Mouse (Mus musculus) T-helper 1 cell (primary cell): ENCODE results near the gene Kdm6b.

Experiments
- in situ Hi-C: fragments of 300-600 bp; cut with MboI, MseI; formaldehyde crosslinking; loops from one replicate; pipeline ENCODE4 v1.15.1; 2025; ENCODE audit warnings: high pct_unique_total_duplicates

Gene Kdm6b

GRCm38 (mm10) chr11:69413221-69414181 lies at the start of gene Kdm6b:
TSS of gene Kdm6b (minus strand) at chr11:69413675.
- in situ Hi-C loops = loop anchor here (10.0 kb wide), 2 partner anchors 571 to 601 kb away; partner anchors contain the start of genes Acadvl, Ctdnep1, Dlg4 and Elp5

DNA sequence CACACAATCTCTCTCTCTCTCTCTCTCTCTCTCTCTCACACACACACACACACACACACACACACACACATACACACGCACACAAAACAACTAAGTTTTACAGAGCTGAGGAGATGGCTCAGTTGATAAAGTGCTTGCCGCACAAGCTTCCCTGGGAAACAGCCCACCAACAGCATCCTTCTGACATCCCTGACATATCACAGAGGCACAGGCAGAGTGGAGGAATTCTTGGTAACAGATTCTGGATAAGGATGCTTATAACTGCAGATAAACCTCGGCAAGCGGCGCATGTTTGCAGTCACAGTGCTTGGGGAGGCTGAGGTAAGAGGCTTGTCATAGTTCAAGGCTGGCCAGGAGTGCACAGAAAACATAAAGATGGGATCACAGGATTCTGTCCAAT lies 48.1 kb upstream of the Kdm6b start:
- in situ Hi-C loops = loop anchor here (10.0 to 25.0 kb wide), 2 partner anchors 1423 to 1849 kb away; no protein-coding TSS in a partner anchor

DNA sequence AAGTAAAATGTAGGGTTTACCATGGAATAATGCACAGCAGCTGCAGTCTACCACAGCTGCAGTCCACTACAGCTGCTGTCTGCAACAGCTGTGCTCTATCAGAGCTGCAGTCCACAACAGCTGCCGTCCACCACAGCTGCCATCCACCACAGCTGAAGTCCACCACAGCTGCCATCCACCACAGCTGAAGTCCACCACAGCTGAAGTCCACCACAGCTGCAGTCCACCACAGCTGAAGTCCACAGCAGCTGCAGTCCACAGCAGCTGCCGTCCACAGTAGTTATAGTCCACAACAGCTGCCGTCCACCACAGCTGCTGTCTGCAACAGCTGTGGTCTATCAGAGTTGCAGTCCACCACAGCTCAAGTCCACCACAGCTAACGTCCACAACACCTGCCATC lies 46.4 kb upstream of the Kdm6b start:
- in situ Hi-C loops = loop anchor here (10.0 to 25.0 kb wide), 2 partner anchors 1425 to 1848 kb away; no protein-coding TSS in a partner anchor

- in situ Hi-C loops = loop anchor here (25.0 kb wide), 1 partner anchor 1845 kb away; no protein-coding TSS in a partner anchor
Measured at GRCm38 (mm10) chr11:69457006-69457579, 43.6 kb upstream of the Kdm6b start.

GRCm38 (mm10) chr11:69452114-69452867 lies 38.8 kb upstream of the Kdm6b start:
- in situ Hi-C loops = loop anchor here (25.0 kb wide), 1 partner anchor 1840 kb away; no protein-coding TSS in a partner anchor

DNA sequence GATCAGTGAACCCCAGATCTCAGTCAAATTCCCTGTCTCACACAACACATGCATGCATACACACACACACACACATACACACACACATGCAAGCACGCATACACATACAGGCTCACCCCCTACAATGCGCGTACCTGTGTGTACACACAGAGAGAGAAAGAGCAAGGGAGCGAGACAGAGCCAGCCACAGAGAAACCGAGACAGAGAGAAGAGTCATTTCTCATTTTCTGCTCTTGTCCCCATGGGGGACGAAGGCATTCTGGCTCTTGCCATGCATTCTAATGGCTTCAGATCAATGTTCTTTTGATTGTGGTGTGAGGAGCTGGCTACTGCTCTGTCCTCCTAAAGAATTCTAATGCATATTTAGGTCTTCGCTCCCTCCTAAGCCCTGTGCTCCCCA lies 33.8 kb upstream of the Kdm6b start:
- in situ Hi-C loops = no loop called here

GRCm38 (mm10) chr11:69443328-69443727 lies 29.9 kb upstream of the Kdm6b start:
- in situ Hi-C loops = no loop called here

- in situ Hi-C loops = loop anchor here (5.0 kb wide), 1 partner anchor 35 kb away; no protein-coding TSS in a partner anchor
Measured at GRCm38 (mm10) chr11:69437291-69437690, 23.8 kb upstream of the Kdm6b start.

DNA sequence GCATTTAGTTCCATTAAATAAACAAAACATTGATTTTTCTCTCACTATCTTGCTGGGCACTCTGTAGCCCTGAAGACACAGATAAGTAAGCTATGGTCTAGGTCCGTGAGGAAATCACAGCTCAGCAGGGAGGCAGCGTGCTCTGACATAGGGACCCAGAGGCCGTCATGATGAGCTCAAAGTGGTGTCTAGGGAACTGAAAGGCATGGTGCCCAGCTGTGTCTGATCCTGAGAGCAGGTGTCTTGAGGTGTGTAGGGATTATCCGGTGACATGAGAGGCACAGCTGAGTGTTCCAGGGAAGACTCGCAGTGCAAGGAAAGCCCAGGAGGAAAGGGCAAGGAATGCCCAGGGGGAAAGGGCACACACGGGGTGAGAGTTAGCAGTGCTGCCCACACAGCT lies 19.7 kb upstream of the Kdm6b start:
- in situ Hi-C loops = no loop called here

- in situ Hi-C loops = no loop called here
Measured at GRCm38 (mm10) chr11:69432640-69432982, 19.1 kb upstream of the Kdm6b start.

- in situ Hi-C loops = no loop called here
Measured at GRCm38 (mm10) chr11:69431829-69432639, 18.6 kb upstream of the Kdm6b start.

GRCm38 (mm10) chr11:69430631-69431030 lies 17.2 kb upstream of the Kdm6b start:
- in situ Hi-C loops = no loop called here

DNA sequence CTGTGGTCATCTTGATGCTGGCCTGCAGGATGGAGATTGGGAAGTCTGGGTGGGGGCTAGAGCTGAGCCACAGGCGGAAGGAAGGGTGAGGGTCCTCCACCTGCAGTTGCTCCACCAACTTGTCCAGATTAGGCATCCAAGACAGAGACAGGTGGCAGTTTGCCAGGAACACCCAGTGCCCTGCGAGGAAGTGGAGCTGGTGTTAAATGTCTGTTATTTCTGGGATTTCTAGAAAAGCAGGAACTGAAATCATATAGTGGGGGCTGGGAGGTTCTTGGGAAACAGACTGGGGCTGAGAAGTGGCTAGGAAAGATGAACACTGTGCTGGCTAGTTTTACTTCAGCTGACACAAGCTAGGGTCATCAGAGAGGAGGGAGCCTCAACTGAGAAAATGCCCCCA lies 15.8 kb upstream of the Kdm6b start:
- in situ Hi-C loops = no loop called here

DNA sequence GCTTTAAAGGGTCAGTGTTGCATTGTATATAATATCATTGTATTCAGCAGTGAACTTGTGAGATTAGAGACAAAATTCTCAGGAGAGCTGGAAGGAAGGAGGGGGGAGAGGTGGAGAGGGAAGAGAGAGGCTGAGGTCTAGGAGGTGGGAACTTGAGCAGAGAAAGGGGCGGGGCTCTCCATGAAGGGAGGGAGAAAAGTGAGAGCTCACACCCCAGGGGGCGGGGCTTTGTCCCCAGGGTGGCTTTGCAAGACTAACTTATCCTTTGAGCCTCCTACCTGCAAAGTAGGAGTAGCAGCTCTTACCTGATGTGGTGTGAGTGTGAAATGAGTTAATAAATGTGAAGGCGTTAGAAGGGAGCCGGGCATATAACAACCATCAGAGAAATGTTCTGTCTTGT lies 15.3 kb upstream of the Kdm6b start:
- in situ Hi-C loops = no loop called here

GRCm38 (mm10) chr11:69426246-69426645 lies 12.8 kb upstream of the Kdm6b start:
- in situ Hi-C loops = no loop called here

DNA sequence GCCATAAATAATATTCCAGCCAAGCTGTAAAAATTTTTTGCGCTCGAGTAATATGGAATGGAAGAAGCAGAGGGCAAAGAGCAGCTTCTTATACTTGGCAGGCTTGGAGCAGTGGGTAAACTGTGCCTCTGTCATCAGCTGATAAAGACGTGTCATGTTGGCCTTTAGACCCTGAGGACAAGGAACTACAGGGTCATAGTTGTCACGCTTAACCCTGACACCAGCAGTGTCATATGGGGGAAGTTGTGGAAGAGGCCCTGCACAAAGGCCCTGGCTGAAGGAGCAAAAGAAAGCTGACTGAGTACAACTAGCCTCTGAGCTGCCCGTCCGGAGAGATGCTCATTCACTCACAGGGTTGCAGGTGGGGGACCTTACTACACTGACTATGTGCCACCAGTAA lies 10.4 kb upstream of the Kdm6b start:
- in situ Hi-C loops = no loop called here

DNA sequence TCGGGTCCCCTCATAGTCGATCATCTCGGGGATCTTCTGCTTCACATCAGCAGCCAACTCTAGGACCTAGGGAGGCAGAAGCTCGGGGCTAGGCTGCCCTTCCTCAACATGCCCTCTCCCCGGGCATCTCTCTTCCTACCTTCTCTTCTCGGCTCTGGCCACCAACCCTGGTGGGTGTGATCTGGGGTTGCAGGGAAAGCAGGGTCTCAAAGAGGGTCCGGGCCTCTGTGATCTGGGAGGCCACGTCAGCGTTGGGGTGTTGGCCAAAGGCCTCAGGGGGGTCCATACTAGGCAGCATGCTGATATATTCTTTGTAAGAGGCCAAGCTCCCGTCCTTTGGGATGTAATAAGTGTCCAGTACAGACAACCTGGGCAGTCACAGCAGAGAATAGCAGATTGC lies 9.4 kb upstream of the Kdm6b start:
- in situ Hi-C loops = no loop called here

DNA sequence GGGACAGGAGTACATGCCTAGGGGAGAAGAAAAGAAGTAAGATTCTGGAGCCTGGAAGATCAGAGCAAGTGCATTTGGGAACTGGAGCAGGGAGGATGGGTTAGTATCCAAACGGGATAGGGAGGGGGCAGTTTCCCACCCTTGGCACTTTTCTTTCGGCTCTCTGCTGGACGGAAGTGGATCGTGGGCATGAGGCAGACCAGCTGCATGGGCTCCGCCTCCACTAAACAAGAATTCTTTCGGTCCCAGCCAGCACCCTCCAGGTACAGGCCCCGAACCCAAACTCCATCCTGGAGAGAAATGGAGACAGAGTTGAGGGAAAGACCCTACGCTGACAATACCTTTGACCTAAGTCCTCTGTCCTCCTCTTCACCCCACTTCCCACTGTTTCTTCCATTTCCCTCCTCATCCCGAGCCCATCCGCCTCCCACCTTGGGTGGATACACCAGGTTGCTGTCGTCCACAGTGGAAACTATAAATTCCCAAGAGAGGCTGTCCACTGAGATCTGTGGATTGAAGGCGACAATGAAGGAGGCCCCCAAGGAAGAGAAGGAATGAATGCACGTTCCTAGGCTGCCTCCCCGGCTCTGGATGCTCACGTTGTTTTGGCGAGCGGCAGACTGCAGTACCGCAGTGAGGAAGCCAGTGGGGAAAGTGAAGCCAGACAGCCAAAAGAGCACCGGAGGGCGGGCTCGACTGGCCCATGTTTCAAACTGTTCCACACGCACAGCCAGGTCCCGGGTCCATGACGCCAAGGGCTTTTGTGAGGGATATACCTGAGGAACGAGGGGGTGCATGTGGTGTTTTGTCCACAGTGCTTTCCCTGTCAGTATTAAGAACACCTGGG lies 7.9 kb upstream of the Kdm6b start:
- in situ Hi-C loops = no loop called here

GRCm38 (mm10) chr11:69420554-69421000 lies 7.1 kb upstream of the Kdm6b start:
- in situ Hi-C loops = no loop called here
